Mouse (Mus musculus) heart, postnatal 0 days (tissue): ENCODE measurements around the gene Zyg11a.
"Not testable (repeated sequence)": the region's sequence is repeated elsewhere in the genome, so short reads cannot be mapped to it uniquely, and the experiment has no call there.

Experiments
- CTCF ChIP-seq: IDR thresholded peaks from 2 replicates; pipeline ENCODE4 v1.5.1; 2016; ENCODE audit warnings: antibody characterized with exemption, control low read depth, low read depth
- EP300 ChIP-seq: IDR thresholded peaks from 2 replicates; pipeline ENCODE4 v1.6.1; 2016; ENCODE audit warnings: antibody characterized with exemption, low read depth

- not testable (repeated sequence) for TF ChIP-seq EP300, CTCF
Observed at GRCm38 (mm10) chr4:108145554-108145953, 72.3 kb downstream of the Zyg11a start.
